Mouse (Mus musculus): Measurements from ENCODE around the gene Sos1. TPM values are rescaled to one million over a fixed set of nuclear protein-coding genes. Genes with fewer than 3 reads are reported as not detected.
"Not testable (repeated sequence)": the region's sequence is repeated elsewhere in the genome, so short reads cannot be mapped to it uniquely, and the experiment has no call there.

The Sos1 gene
- polyA plus RNA-seq, 1 experiment from 2014 or later = 2.2 TPM

GRCm38 (mm10) chr17:80391423-80392403 is 88.5 kb downstream of the Sos1 start:
- ATAC-seq (ENCODE audit: low FRiP score, low TSS enrichment) (peak; percentile 92), DNase-seq (ENCODE audit: low spot score) (peak; percentile 79)
- peak overlapping the region; percentile 30 for H3K4me3 ChIP-seq (ENCODE audit: low read depth, low read length)
- H3K9ac ChIP-seq (ENCODE audit: low read length) = 0 out of 2 replicates have a peak overlapping the region, but pooled peaks have one; percentile 2
- no peaks in the 10 kb centered on the region for H3K9me3 ChIP-seq (ENCODE audit: control insufficient read depth, low read length)
- no peak overlapping the region for H3K27ac ChIP-seq (replicated peaks)
- H3K27me3 ChIP-seq (ENCODE audit: control insufficient read depth, insufficient read depth, low read length) = no peaks in the 10 kb centered on the region
- H3K4me2 ChIP-seq (replicated peaks; ENCODE audit: low read depth) = peak overlapping the region; percentile 53
- TF ChIP-seq EP300 (optimal IDR thresholded peaks at IDR 0.05) (no peak), CTCF (IDR thresholded peaks at IDR 0.05; ENCODE audit: low read depth) (peak; percentile 69)
- H3K36me3 ChIP-seq (ENCODE audit: control insufficient read depth, insufficient read depth, low read length) = no peaks in the 10 kb centered on the region
- 9% methylated on average over 17 of the region's 17 CpGs for WGBS
- H3K4me1 ChIP-seq (replicated peaks; ENCODE audit: control insufficient read depth, insufficient read depth) = no peaks in the 10 kb centered on the region

GRCm38 (mm10) chr17:80390024-80390423 is 90.2 kb downstream of the Sos1 start:
- TF ChIP-seq EP300 (optimal IDR thresholded peaks at IDR 0.05) (no peak), CTCF (IDR thresholded peaks at IDR 0.05; ENCODE audit: low read depth) (no peak)
- ATAC-seq (ENCODE audit: low FRiP score, low TSS enrichment) = no peak
- Histone ChIP-seq H3K4me1 (replicated peaks; ENCODE audit: control insufficient read depth, insufficient read depth) (no peaks in the 10 kb centered on the region), H3K27ac (replicated peaks) (no peak overlapping the region), H3K4me3 (ENCODE audit: low read depth, low read length) (no peak overlapping the region), H3K4me2 (replicated peaks; ENCODE audit: low read depth) (no peak overlapping the region), H3K9ac (ENCODE audit: low read length) (no peak overlapping the region), H3K36me3 (ENCODE audit: control insufficient read depth, insufficient read depth, low read length) (no peaks in the 10 kb centered on the region), H3K9me3 (ENCODE audit: control insufficient read depth, low read length) (no peaks in the 10 kb centered on the region), H3K27me3 (ENCODE audit: control insufficient read depth, insufficient read depth, low read length) (no peaks in the 10 kb centered on the region)
- 67% methylated on average over 10 of the region's 10 CpGs for WGBS
- DNase-seq (ENCODE audit: low spot score) = no peak

GRCm38 (mm10) chr17:80385671-80386070 is 94.6 kb downstream of the Sos1 start:
- no peaks in the 10 kb centered on the region for H3K27me3 ChIP-seq (ENCODE audit: control insufficient read depth, insufficient read depth, low read length)
- H3K4me2 ChIP-seq (replicated peaks; ENCODE audit: low read depth) = no peak overlapping the region
- no peak overlapping the region for H3K27ac ChIP-seq (replicated peaks)
- ATAC-seq (ENCODE audit: low FRiP score, low TSS enrichment) = no peak
- no peaks in the 10 kb centered on the region for H3K36me3 ChIP-seq (ENCODE audit: control insufficient read depth, insufficient read depth, low read length)
- H3K4me3 ChIP-seq (ENCODE audit: low read depth, low read length) = no peak overlapping the region
- no peaks in the 10 kb centered on the region for H3K4me1 ChIP-seq (replicated peaks; ENCODE audit: control insufficient read depth, insufficient read depth)
- H3K9ac ChIP-seq (ENCODE audit: low read length) = no peak overlapping the region
- DNase-seq (ENCODE audit: low spot score) = no peak
- no peak for TF ChIP-seq CTCF (IDR thresholded peaks at IDR 0.05; ENCODE audit: low read depth)
- no peak for TF ChIP-seq EP300 (optimal IDR thresholded peaks at IDR 0.05)
- WGBS = 56% methylated on average over 1 of the region's 1 CpGs
- H3K9me3 ChIP-seq (ENCODE audit: control insufficient read depth, low read length) = no peaks in the 10 kb centered on the region

GRCm38 (mm10) chr17:80378386-80378785 is 101.9 kb downstream of the Sos1 start:
- H3K9ac ChIP-seq (ENCODE audit: low read length); DNase-seq (ENCODE audit: low spot score); H3K4me2 ChIP-seq (replicated peaks; ENCODE audit: low read depth); H3K36me3 ChIP-seq (ENCODE audit: control insufficient read depth, insufficient read depth, low read length); H3K27ac ChIP-seq (replicated peaks); H3K9me3 ChIP-seq (ENCODE audit: control insufficient read depth, low read length); ATAC-seq (ENCODE audit: low FRiP score, low TSS enrichment); H3K4me3 ChIP-seq (ENCODE audit: low read depth, low read length); H3K27me3 ChIP-seq (ENCODE audit: control insufficient read depth, insufficient read depth, low read length); H3K4me1 ChIP-seq (replicated peaks; ENCODE audit: control insufficient read depth, insufficient read depth): not testable (repeated sequence)

- peak overlapping the region; percentile 74; the same call in 1 of the 2 replicates for H3K27ac ChIP-seq (replicated peaks)
- H3K9me3 ChIP-seq (ENCODE audit: control insufficient read depth, low read length) = no peaks in the 10 kb centered on the region
- peak overlapping the region; percentile 76 for H3K4me2 ChIP-seq (replicated peaks; ENCODE audit: low read depth)
- WGBS = 21% methylated on average over 29 of the region's 29 CpGs
- 0 out of 2 replicates have a peak, but pooled peaks cover 3% of the 10 kb centered on the region for H3K4me1 ChIP-seq (replicated peaks; ENCODE audit: control insufficient read depth, insufficient read depth)
- DNase-seq (ENCODE audit: low spot score) (no peak), ATAC-seq (ENCODE audit: low FRiP score, low TSS enrichment) (peak; percentile 67)
- H3K9ac ChIP-seq (ENCODE audit: low read length) = peak overlapping the region; percentile 77
- H3K27me3 ChIP-seq (ENCODE audit: control insufficient read depth, insufficient read depth, low read length) = no peaks in the 10 kb centered on the region
- peak overlapping the region; percentile 43 for H3K4me3 ChIP-seq (ENCODE audit: low read depth, low read length)
- no peak for TF ChIP-seq CTCF (IDR thresholded peaks at IDR 0.05; ENCODE audit: low read depth)
- TF ChIP-seq EP300 (optimal IDR thresholded peaks at IDR 0.05) = no peak
- no peaks in the 10 kb centered on the region for H3K36me3 ChIP-seq (ENCODE audit: control insufficient read depth, insufficient read depth, low read length)
Measured at GRCm38 (mm10) chr17:80373726-80374096, 106.5 kb downstream of the Sos1 start.
